Mouse (Mus musculus) hindbrain, embryonic 10.5 days (tissue): Measurements from ENCODE around the gene Mras. TPM values are rescaled to one million over a fixed set of nuclear protein-coding genes. Genes with fewer than 3 reads are reported as not detected.

Experiments
- DNase-seq: peaks from one replicate; pipeline ENCODE4 v3.0.0-alpha.2; 2017; ENCODE audit warnings: low spot score
- H3K27ac ChIP-seq: fragments of 300-500 bp; sonication (generic); 2 replicates; pipeline ENCODE4 v1.5.1; 2016; ENCODE audit warnings: mild to moderate bottlenecking, moderate library complexity
- H3K27me3 ChIP-seq: fragments of 300-500 bp; sonication (generic); 2 replicates; pipeline ENCODE4 v1.6.1; 2016; ENCODE audit warnings: mild to moderate bottlenecking; ENCODE audit not compliant: poor library complexity, insufficient read depth, severe bottlenecking
- H3K36me3 ChIP-seq: fragments of 300-500 bp; sonication (generic); 2 replicates; pipeline ENCODE4 v1.6.1; 2016; ENCODE audit warnings: mild to moderate bottlenecking, moderate library complexity
- H3K4me1 ChIP-seq: fragments of 300-500 bp; sonication (generic); replicated peaks from 2 replicates; pipeline ENCODE4 v1.6.1; 2016; ENCODE audit warnings: mild to moderate bottlenecking
- H3K4me3 ChIP-seq: fragments of 300-500 bp; sonication (generic); 2 replicates; pipeline ENCODE4 v1.5.1; 2016; ENCODE audit warnings: mild to moderate bottlenecking, moderate library complexity
- H3K9me3 ChIP-seq: fragments of 300-500 bp; sonication (generic); 2 replicates; pipeline ENCODE4 v1.6.1; 2016; ENCODE audit warnings: mild to moderate bottlenecking, moderate library complexity
- WGBS: fragments of 180-500 bp; shearing (Covaris S2); methylation state at CpG from one replicate; pipeline ENCODE4 v1.1.7; 2016; 5-methylcytosine and 5-hydroxymethylcytosine counted together
- polyA plus RNA-seq: library from polyadenylated mRNA; unstranded; fragments of >200 nt; fragmentation: Nextera tagmentation; extraction: Ambion mirVana; gene quantifications from 2 replicates; pipeline ENCODE4 v1.2.1, GENCODE M21; 2016

Mras gene
- polyA plus RNA-seq, 1 experiment from 2014 or later = 16.0 TPM

GRCm38 (mm10) chr9:99361946-99362345, 75.2 kb downstream of the Mras start:
- no peak for DNase-seq
- Histone ChIP-seq H3K9me3 (no peaks in the 10 kb centered on the region), H3K36me3 (no peaks in the 10 kb centered on the region), H3K27ac (no peak overlapping the region), H3K4me1 (peaks cover 16% of the 10 kb centered on the region), H3K4me3 (no peak overlapping the region), H3K27me3 (peaks cover 45% of the 10 kb centered on the region)
- 91% methylated on average over 9 of the region's 9 CpGs for WGBS

DNA sequence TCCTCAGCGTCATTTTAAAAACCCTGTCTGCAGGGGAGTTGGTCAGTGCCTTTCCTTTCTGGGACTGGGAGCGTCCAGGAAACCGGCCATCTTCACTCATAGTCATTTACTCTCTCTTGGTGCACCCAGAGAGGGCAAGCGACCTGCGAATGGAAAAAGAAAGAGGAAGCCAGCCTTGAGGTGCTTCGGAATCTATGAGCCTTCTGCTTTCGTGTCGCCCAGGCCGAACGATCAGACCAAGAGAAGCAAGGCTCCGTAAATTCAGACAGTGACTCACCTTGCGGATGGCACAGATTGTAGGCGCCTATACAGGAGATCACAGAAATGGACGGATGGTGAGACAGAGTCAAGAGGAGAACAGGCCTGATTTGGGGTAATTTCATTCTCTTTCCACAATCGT, 78.2 kb downstream of the Mras start:
- H3K27me3 ChIP-seq = peaks cover 71% of the 10 kb centered on the region

GRCm38 (mm10) chr9:99357921-99358692, 79.1 kb downstream of the Mras start, which contains the start of gene Esyt3:
Esyt3 (minus strand) TSS chr9:99358557.
- Histone ChIP-seq H3K27ac (0 out of 2 replicates have a peak within 1 kb of the TSS, but pooled peaks have one; percentile 13), H3K36me3 (no peaks in the 10 kb centered on the region), H3K9me3 (no peaks in the 10 kb centered on the region), H3K27me3 (peaks cover 71% of the 10 kb centered on the region), H3K4me1 (peaks cover 25% of the 10 kb centered on the region), H3K4me3 (peak within 1 kb of the TSS; percentile 61)
- peak; percentile 48 for DNase-seq
- WGBS = under 1% methylated on average over 66 of the region's 66 CpGs

More for the DNA sequence above, 78.2 kb downstream of the Mras start:
- DNase-seq = no peak
- H3K9me3 ChIP-seq = no peaks in the 10 kb centered on the region
- H3K4me3 ChIP-seq = no peak overlapping the region
- no peaks in the 10 kb centered on the region for H3K36me3 ChIP-seq
- 91% methylated on average over 15 of the region's 15 CpGs for WGBS
- peaks cover 25% of the 10 kb centered on the region for H3K4me1 ChIP-seq
- H3K27ac ChIP-seq = no peak overlapping the region

- Histone ChIP-seq H3K9me3 (no peaks in the 10 kb centered on the region), H3K4me3 (peak overlapping the region; percentile 61), H3K36me3 (no peaks in the 10 kb centered on the region), H3K27ac (no peak overlapping the region), H3K27me3 (peaks cover 71% of the 10 kb centered on the region), H3K4me1 (peaks cover 25% of the 10 kb centered on the region)
- WGBS = 6% methylated on average over 19 of the region's 19 CpGs
- DNase-seq = peak; percentile 27
These were observed 79.6 kb downstream of the Mras start for GRCm38 (mm10) chr9:99357561-99357920.

- H3K27ac ChIP-seq = no peak overlapping the region
- WGBS = 13% methylated on average over 5 of the region's 5 CpGs
- no peaks in the 10 kb centered on the region for H3K9me3 ChIP-seq
- DNase-seq = peak; percentile 33
- H3K4me1 ChIP-seq = peaks cover 25% of the 10 kb centered on the region
- H3K4me3 ChIP-seq = no peak overlapping the region
- no peaks in the 10 kb centered on the region for H3K36me3 ChIP-seq
- peaks cover 63% of the 10 kb centered on the region for H3K27me3 ChIP-seq
These were observed 81.2 kb downstream of the Mras start for GRCm38 (mm10) chr9:99355971-99356370.

- WGBS = 73% methylated on average over 5 of the region's 5 CpGs
- H3K27me3 ChIP-seq = peaks cover 54% of the 10 kb centered on the region
- no peak for DNase-seq
These were observed 82.4 kb downstream of the Mras start for GRCm38 (mm10) chr9:99354796-99355195.

DNA sequence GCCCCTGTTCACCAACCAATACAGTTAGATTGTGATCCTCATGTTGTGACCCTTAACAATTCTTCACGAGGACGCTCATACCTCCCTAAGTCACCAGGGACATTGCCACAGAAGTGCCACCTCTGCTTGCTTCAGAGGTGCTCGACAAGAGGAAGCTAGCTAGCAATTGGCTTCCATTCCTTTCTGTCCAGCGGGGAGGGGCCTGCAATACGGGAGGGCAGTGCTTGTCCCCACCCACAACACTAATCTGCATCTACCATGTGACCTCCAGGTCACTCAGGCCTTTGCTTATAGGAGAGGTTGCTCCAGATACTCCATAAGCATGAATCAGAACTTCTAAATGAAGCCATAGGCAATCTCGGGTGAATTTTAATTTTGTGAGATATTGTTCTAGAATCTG, 83.8 kb downstream of the Mras start:
- Histone ChIP-seq H3K9me3 (no peaks in the 10 kb centered on the region), H3K27me3 (peaks cover 40% of the 10 kb centered on the region), H3K27ac (no peak overlapping the region), H3K36me3 (no peaks in the 10 kb centered on the region), H3K4me1 (peaks cover 23% of the 10 kb centered on the region), H3K4me3 (no peak overlapping the region)
- WGBS = 69% methylated on average over 6 of the region's 6 CpGs
- DNase-seq = no peak

More at GRCm38 (mm10) chr9:99354796-99355195, 82.4 kb downstream of the Mras start:
- no peak overlapping the region for H3K4me3 ChIP-seq
- peaks cover 25% of the 10 kb centered on the region for H3K4me1 ChIP-seq
- no peaks in the 10 kb centered on the region for H3K9me3 ChIP-seq
- H3K36me3 ChIP-seq = no peaks in the 10 kb centered on the region
- H3K27ac ChIP-seq = no peak overlapping the region

DNA sequence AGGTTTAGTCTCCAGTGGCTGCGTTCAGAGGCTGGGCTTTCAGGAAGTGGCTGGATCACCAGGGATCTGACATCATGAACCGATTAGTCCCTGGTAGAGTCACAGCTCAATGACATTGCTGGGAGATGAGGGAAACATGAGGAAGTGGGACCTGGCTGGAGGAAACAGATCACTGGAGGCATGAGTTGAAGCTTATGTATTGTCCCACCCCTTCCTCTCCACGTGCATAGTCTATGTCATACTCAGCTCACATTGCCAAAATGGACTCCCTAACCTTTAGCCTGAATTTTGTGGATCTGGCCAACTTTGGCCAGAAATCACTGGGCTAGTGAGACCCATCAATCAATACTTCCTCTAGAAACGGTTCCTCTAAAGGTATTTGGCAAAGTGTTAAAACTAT, 84.2 kb downstream of the Mras start:
- H3K4me3 ChIP-seq = no peak overlapping the region
- peaks cover 19% of the 10 kb centered on the region for H3K4me1 ChIP-seq
- H3K27me3 ChIP-seq = peaks cover 36% of the 10 kb centered on the region
- no peak overlapping the region for H3K27ac ChIP-seq
- no peaks in the 10 kb centered on the region for H3K9me3 ChIP-seq
- no peak for DNase-seq
- no peaks in the 10 kb centered on the region for H3K36me3 ChIP-seq
- 76% methylated on average over 4 of the region's 4 CpGs for WGBS

DNA sequence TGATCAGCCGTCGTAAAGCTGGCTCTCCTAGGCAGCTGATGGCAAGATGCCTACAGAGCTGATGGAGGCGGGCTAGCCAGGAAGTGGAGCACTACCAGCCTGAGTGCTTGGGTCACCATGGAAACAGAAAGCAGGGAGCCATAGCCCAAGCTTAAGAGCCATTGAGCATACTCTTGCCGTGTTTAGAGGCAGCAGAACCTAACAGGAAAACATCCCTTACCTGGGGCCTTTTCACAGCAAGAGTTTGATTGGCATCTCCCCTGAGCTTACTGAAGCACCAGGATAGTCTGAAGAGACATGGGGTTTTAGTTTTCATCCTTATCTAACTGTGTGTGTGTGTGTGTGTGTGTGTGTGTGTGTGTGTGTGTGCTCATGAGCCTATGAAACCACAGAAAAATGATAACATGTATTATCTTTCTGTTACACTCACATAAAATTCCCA, 91.8 kb downstream of the Mras start:
- Histone ChIP-seq H3K4me1 (0 out of 2 replicates have a peak, but pooled peaks cover 5% of the 10 kb centered on the region), H3K36me3 (no peaks in the 10 kb centered on the region), H3K27me3 (no peaks in the 10 kb centered on the region), H3K27ac (no peak overlapping the region), H3K9me3 (no peaks in the 10 kb centered on the region), H3K4me3 (no peak overlapping the region)
- no peak for DNase-seq
- 54% methylated on average over 4 of the region's 4 CpGs for WGBS

DNA sequence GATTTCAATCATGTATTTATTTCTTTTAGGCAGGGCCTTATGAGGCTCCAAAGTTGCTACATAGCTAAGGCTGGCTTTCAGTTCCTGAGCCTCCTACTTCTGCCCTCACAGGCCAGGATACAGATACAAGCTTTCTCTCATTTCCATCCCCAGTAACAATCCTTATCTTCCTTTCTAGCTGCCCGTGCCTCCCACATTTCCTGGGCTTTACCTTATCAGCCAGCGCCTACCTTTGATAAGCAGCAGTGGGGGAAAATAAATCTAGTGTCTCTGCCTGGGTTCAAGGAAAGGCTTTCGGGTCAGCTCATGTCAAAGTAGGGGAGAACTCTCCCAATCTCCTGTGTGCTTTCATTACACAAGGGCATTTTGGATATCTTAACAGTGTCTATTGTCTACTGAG, 95.6 kb downstream of the Mras start:
- no peak for DNase-seq
- WGBS = 76% methylated on average over 3 of the region's 3 CpGs
- Histone ChIP-seq H3K4me3 (no peak overlapping the region), H3K27ac (no peak overlapping the region), H3K9me3 (no peaks in the 10 kb centered on the region), H3K36me3 (no peaks in the 10 kb centered on the region), H3K4me1 (peaks cover 14% of the 10 kb centered on the region), H3K27me3 (no peaks in the 10 kb centered on the region)

DNA sequence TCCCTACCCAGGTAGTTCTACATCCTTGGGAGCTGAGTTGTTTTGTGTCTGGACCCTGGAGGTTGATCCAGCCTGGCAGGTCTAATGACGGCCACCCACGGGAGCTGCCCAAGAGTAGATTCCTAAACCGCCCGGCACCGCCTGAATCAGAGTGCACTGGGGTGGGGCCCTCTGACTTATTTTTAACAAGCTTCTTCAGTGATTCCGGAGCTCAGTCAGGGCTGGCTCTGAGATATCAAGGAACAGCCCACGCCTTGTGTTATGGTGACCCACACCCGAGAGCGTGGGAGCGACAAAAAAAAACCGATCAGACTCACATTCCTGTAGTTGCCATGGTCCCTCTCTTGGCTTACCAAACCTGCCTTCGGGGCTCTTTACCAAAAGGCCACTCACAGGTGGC, 97.1 kb downstream of the Mras start:
- no peak for DNase-seq
- H3K36me3 ChIP-seq = no peaks in the 10 kb centered on the region
- 78% methylated on average over 12 of the region's 12 CpGs for WGBS
- H3K27ac ChIP-seq = no peak overlapping the region
- no peaks in the 10 kb centered on the region for H3K9me3 ChIP-seq
- peaks cover 12% of the 10 kb centered on the region for H3K4me1 ChIP-seq
- H3K4me3 ChIP-seq = no peak overlapping the region
- no peaks in the 10 kb centered on the region for H3K27me3 ChIP-seq

DNA sequence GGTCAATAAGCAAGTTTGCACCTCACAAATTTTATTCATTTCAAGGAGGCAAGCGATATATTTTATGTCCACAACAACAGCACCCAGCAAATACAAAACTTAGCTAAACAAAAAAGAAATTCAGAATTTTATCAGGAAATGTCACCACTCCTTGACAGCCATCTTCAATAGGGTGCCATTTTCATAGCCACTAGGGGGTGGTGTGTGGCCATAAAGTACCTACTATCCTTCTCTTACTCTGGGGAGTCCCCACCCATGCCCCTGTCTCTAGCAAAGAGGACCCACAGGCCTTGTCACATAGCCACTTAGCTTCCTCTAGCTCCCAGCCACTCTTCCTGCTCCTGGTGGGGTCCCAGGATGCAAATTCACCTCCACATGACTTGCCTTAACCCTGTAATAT, 98.0 kb downstream of the Mras start:
- no peaks in the 10 kb centered on the region for H3K27me3 ChIP-seq
- H3K27ac ChIP-seq = no peak overlapping the region
- 87% methylated on average over 1 of the region's 1 CpGs for WGBS

GRCm38 (mm10) chr9:99338293-99338692, 98.9 kb downstream of the Mras start:
- DNase-seq = no peak
- Histone ChIP-seq H3K4me3 (no peak overlapping the region), H3K9me3 (no peaks in the 10 kb centered on the region), H3K36me3 (no peaks in the 10 kb centered on the region), H3K4me1 (peaks cover 9% of the 10 kb centered on the region), H3K27me3 (no peaks in the 10 kb centered on the region), H3K27ac (no peak overlapping the region)
- 90% methylated on average over 1 of the region's 1 CpGs for WGBS

More for the DNA sequence above, 98.0 kb downstream of the Mras start:
- Histone ChIP-seq H3K9me3 (no peaks in the 10 kb centered on the region), H3K4me3 (no peak overlapping the region), H3K36me3 (no peaks in the 10 kb centered on the region), H3K4me1 (peaks cover 11% of the 10 kb centered on the region)
- DNase-seq = no peak
